Comparison of ENCODE assay signal across 9 mouse cellular contexts in the genomic region with DNA sequence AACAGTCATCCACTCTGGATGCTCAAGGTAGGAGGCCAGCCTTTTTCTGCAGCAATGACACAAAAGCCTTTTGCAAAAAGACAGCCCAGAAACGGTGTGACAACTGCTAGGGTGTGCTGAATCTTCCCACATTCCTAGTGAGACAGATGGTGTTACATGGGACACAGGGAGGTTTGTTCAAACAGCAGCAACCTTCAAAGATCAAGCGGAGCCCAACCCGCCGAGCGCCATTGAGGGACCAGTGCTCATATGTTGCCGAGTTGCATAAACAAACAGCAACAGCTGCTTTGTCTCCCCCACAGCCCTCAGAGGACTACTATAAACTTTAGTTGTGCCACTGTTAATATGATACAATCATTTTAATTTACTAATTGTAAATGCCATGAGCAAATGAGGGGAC.
DNase-seq lines count a peak whose midpoint lies in the region; ATAC-seq and TF ChIP-seq lines count a peak whose summit lies in the region.
"Had no signal": no experiment of that assay in that cellular context is flagged by ENCODE, and none has a peak within 500 bp of the region (broad histone marks: within the 10 kb centered on the region; RNA-seq: fewer than 3 reads in every experiment).

No protein-coding gene starts in this region.

- peaks cover 37% of the 10 kb centered on the region for H3K36me3 ChIP-seq in forebrain, embryonic 16.5 days (ENCODE audit: control insufficient read depth, insufficient read depth)
- H3K36me3 ChIP-seq in myocyte (ENCODE audit: control insufficient read depth, insufficient read depth) = peaks cover 49% of the 10 kb centered on the region
- peaks cover 24% of the 10 kb centered on the region for H3K36me3 ChIP-seq in heart, embryonic 11.5 days (ENCODE audit: control insufficient read depth, insufficient read depth, low read length)
- H3K36me3 ChIP-seq in liver, embryonic 11.5 days (ENCODE audit: control insufficient read depth, insufficient read depth, low read length) = peaks cover 37% of the 10 kb centered on the region

- H3K79me2 ChIP-seq in myocyte (ENCODE audit: control insufficient read depth, insufficient read depth) = no peaks in the 10 kb centered on the region

- no peaks in the 10 kb centered on the region for H3K4me1 ChIP-seq in forebrain, embryonic 16.5 days (replicated peaks; ENCODE audit: control insufficient read depth, insufficient read depth, low read length)
- no peaks in the 10 kb centered on the region for H3K4me1 ChIP-seq in heart, embryonic 11.5 days (ENCODE audit: control insufficient read depth, insufficient read depth, low read length)
- H3K4me1 ChIP-seq in liver, embryonic 11.5 days (replicated peaks; ENCODE audit: control insufficient read depth, insufficient read depth, low read length) = no peaks in the 10 kb centered on the region

- no peak overlapping the region for H3K9ac ChIP-seq in forebrain, embryonic 16.5 days (replicated peaks; ENCODE audit: low read depth, low read length)
- no peak overlapping the region for H3K9ac ChIP-seq in heart, embryonic 11.5 days (ENCODE audit: low read depth, low read length)
- no peak overlapping the region for H3K9ac ChIP-seq in liver, embryonic 11.5 days (ENCODE audit: low read depth, low read length)

- H3K4me2 ChIP-seq in forebrain, embryonic 16.5 days (ENCODE audit: low read length) = no peak overlapping the region
- no peak overlapping the region for H3K4me2 ChIP-seq in myocyte (ENCODE audit: low read depth)
- H3K4me2 ChIP-seq in heart, embryonic 11.5 days = no peak overlapping the region
- H3K4me2 ChIP-seq in liver, embryonic 11.5 days = no peak overlapping the region

- peak; percentile 68 for DNase-seq in layer of hippocampus, adult 11-12 months (ENCODE audit: low spot score)
- no peak for DNase-seq in layer of hippocampus, postnatal 10 days (ENCODE audit: low spot score in 2 of 2)
- peak; percentile 58 to 78 for DNase-seq in left cerebral cortex, adult 9 months (ENCODE audit: low spot score in 2 of 2)
- DNase-seq in liver, embryonic 11.5 days (ENCODE audit: low spot score) = no peak
- DNase-seq: spleen, adult 18-20 months had no signal

- ATAC-seq in forebrain, embryonic 16.5 days = no peak
- no peak for ATAC-seq in heart, embryonic 11.5 days (replicated peaks; ENCODE audit: insufficient number of reproducible peaks, low FRiP score, low TSS enrichment)
- no peak for ATAC-seq in granulocyte monocyte progenitor cell, adult 5-6 weeks (replicated peaks; ENCODE audit: poor library complexity, severe bottlenecking)
- no peak for ATAC-seq in liver, embryonic 11.5 days (replicated peaks; ENCODE audit: low FRiP score)

- 54% methylated on average over 6 of the region's 6 CpGs for WGBS in forebrain, embryonic 16.5 days
- 53% methylated on average over 6 of the region's 6 CpGs for WGBS in heart, embryonic 11.5 days (ENCODE audit: insufficient replicate concordance)
- WGBS in liver, embryonic 11.5 days = 76% methylated on average over 6 of the region's 6 CpGs

- 0 out of 2 replicates have a peak overlapping the region, but pooled peaks have one; percentile 28 for H3K27ac ChIP-seq in forebrain, embryonic 16.5 days (ENCODE audit: low read length)
- no peak overlapping the region for H3K27ac ChIP-seq in heart, embryonic 11.5 days (ENCODE audit: low read depth, low read length)
- H3K27ac ChIP-seq in liver, embryonic 11.5 days (ENCODE audit: low read depth, low read length) = no peak overlapping the region

- H3K4me3 ChIP-seq in forebrain, embryonic 16.5 days (replicated peaks; ENCODE audit: low read length) = no peak overlapping the region
- H3K4me3 ChIP-seq in myocyte = no peak overlapping the region
- H3K4me3 ChIP-seq in heart, embryonic 11.5 days (ENCODE audit: low read depth, low read length) = no peak overlapping the region
- no peak overlapping the region for H3K4me3 ChIP-seq in liver, embryonic 11.5 days (ENCODE audit: low read depth, low read length)

- no peaks in the 10 kb centered on the region for H3K9me3 ChIP-seq in forebrain, embryonic 16.5 days (ENCODE audit: control insufficient read depth, low read length)
- H3K9me3 ChIP-seq in heart, embryonic 11.5 days (replicated peaks; ENCODE audit: control insufficient read depth, low read length) = no peaks in the 10 kb centered on the region
- H3K9me3 ChIP-seq in liver, embryonic 11.5 days (ENCODE audit: control insufficient read depth, low read length) = no peaks in the 10 kb centered on the region

- no peaks in the 10 kb centered on the region for H3K27me3 ChIP-seq in forebrain, embryonic 16.5 days (replicated peaks; ENCODE audit: control insufficient read depth, insufficient read depth, low read length)
- no peaks in the 10 kb centered on the region for H3K27me3 ChIP-seq in myocyte (ENCODE audit: control insufficient read depth, insufficient read depth, insufficient read length)
- no peaks in the 10 kb centered on the region for H3K27me3 ChIP-seq in heart, embryonic 11.5 days (ENCODE audit: control insufficient read depth, insufficient read depth, low read length)
- no peaks in the 10 kb centered on the region for H3K27me3 ChIP-seq in liver, embryonic 11.5 days (replicated peaks; ENCODE audit: control insufficient read depth, insufficient read depth, low read length)

- H3ac ChIP-seq in myocyte (ENCODE audit: control insufficient read depth, insufficient read length) = no peak overlapping the region

- TF ChIP-seq POLR2A in myocyte (IDR thresholded peaks at IDR 0.05; ENCODE audit: insufficient read length, low read depth) = no peak

TF ChIP-seq in myocyte, 11 proteins besides CTCF, POLR2A, EP300 and RAD21:
- TF ChIP-seq POLR2AphosphoS2 (IDR thresholded peaks at IDR 0.05; ENCODE audit: insufficient read length, low read depth) (no peak), E2F4 (IDR thresholded peaks at IDR 0.05; ENCODE audit: insufficient read depth) (no peak), MYOG (IDR thresholded peaks at IDR 0.05; ENCODE audit: control insufficient read depth in 1 of 3, insufficient read depth in 1 of 3, insufficient read length in 2 of 3, low read depth in 2 of 3) (peak; percentile 23 to 87 (median 27)), MYOD1 (IDR thresholded peaks at IDR 0.05; ENCODE audit: control insufficient read depth in 1 of 3, insufficient read length in 2 of 3, low read depth in 2 of 3) (peak in 2 of 3 experiments; percentile 79 to 85), CEBPB (IDR thresholded peaks at IDR 0.05; ENCODE audit: insufficient read depth, poor library complexity, severe bottlenecking) (no peak), SRF (IDR thresholded peaks at IDR 0.05; ENCODE audit: control insufficient read depth, insufficient read length, low read depth) (no peak), MAX (IDR thresholded peaks at IDR 0.05; ENCODE audit: low read depth) (no peak), TCF12 (IDR thresholded peaks at IDR 0.05; ENCODE audit: insufficient read depth, poor library complexity, severe bottlenecking) (peak; percentile 4), REST (IDR thresholded peaks at IDR 0.05; ENCODE audit: insufficient read depth, insufficient read length) (no peak), USF1 (IDR thresholded peaks at IDR 0.05; ENCODE audit: low read depth) (no peak), TCF3 (IDR thresholded peaks at IDR 0.05; ENCODE audit: insufficient read length, low read depth) (no peak)
TF ChIP-seq in myocyte: peak in this region for 3.

Comparison
In these comparisons a context has a peak if more than half of its experiments do, and no peak if none do; other contexts are left out.
1. DNase-seq: peak in layer of hippocampus, adult 11-12 months (single experiment) and left cerebral cortex, adult 9 months (2 of 2); none in layer of hippocampus, postnatal 10 days (0 of 2) and liver, embryonic 11.5 days (single experiment).